Mouse (Mus musculus) kidney, adult 9 months (tissue): ENCODE measurements around the gene Axl.
"Not testable (repeated sequence)": the region's sequence is repeated elsewhere in the genome, so short reads cannot be mapped to it uniquely, and the experiment has no call there.

Experiments
- DNase-seq: peaks from one replicate; pipeline ENCODE4 v3.0.0; 2022

Axl gene

GRCm38 (mm10) chr7:25753076-25753475 lies 35.4 kb downstream of the Axl start:
- peak; percentile 21 for DNase-seq

- DNase-seq, result no peak
These were observed 41.7 kb downstream of the Axl start for GRCm38 (mm10) chr7:25746844-25747243.

GRCm38 (mm10) chr7:25738277-25738676 lies 50.2 kb downstream of the Axl start:
- DNase-seq, result no peak

GRCm38 (mm10) chr7:25736920-25737319 lies 51.6 kb downstream of the Axl start:
- no peak for DNase-seq

- no peak for DNase-seq
These were observed 53.5 kb downstream of the Axl start for GRCm38 (mm10) chr7:25734991-25735390.

- DNase-seq, result no peak
These were observed 57.0 kb downstream of the Axl start for GRCm38 (mm10) chr7:25731294-25732055.

GRCm38 (mm10) chr7:25729862-25730261 lies 58.6 kb downstream of the Axl start:
- no peak for DNase-seq

GRCm38 (mm10) chr7:25729396-25729795 lies 59.1 kb downstream of the Axl start:
- no peak for DNase-seq

GRCm38 (mm10) chr7:25727800-25728199 lies 60.7 kb downstream of the Axl start:
- no peak for DNase-seq

GRCm38 (mm10) chr7:25725886-25726285 lies 62.6 kb downstream of the Axl start:
- DNase-seq, result no peak

- not testable (repeated sequence) for DNase-seq
These were observed 66.7 kb downstream of the Axl start for GRCm38 (mm10) chr7:25721776-25722175.

- no peak for DNase-seq
These were observed 67.7 kb downstream of the Axl start for GRCm38 (mm10) chr7:25720760-25721159.

GRCm38 (mm10) chr7:25719761-25720610 lies 68.5 kb downstream of the Axl start:
- DNase-seq, result peak; percentile 86

GRCm38 (mm10) chr7:25718788-25719417 lies 69.6 kb downstream of the Axl start, which contains the start of gene Ccdc97:
TSS of gene Ccdc97 (minus strand) at chr7:25719088.
- peak; percentile 97 for DNase-seq

- DNase-seq, result no peak
These were observed 71.0 kb downstream of the Axl start for GRCm38 (mm10) chr7:25717478-25717877.

GRCm38 (mm10) chr7:25715731-25716271 lies 72.7 kb downstream of the Axl start:
- DNase-seq, result no peak

- DNase-seq, result no peak
These were observed 73.9 kb downstream of the Axl start for GRCm38 (mm10) chr7:25714581-25714980.

- DNase-seq, result no peak
These were observed 75.7 kb downstream of the Axl start for GRCm38 (mm10) chr7:25712801-25713200.

- no peak for DNase-seq
These were observed 76.7 kb downstream of the Axl start for GRCm38 (mm10) chr7:25711731-25712197.

GRCm38 (mm10) chr7:25711165-25711564 lies 77.3 kb downstream of the Axl start:
- DNase-seq, result no peak

- no peak for DNase-seq
These were observed 77.9 kb downstream of the Axl start for GRCm38 (mm10) chr7:25710519-25711130.

GRCm38 (mm10) chr7:25709961-25710360 lies 78.5 kb downstream of the Axl start:
- DNase-seq, result no peak
